Mouse (Mus musculus) myocyte (in vitro differentiated cells): ENCODE results near the gene Spice1.

Source experiments
- POLR2A ChIP-seq: IDR thresholded peaks from one replicate; pipeline ENCODE4 v1.6.1; 2011; ENCODE audit warnings: low read depth, mild to moderate bottlenecking, control low read depth, moderate library complexity; ENCODE audit not compliant: insufficient read length
- SRF ChIP-seq: IDR thresholded peaks from one replicate; pipeline ENCODE4 v1.6.1; 2011; ENCODE audit warnings: low read depth; ENCODE audit not compliant: control insufficient read depth, insufficient read length
- USF1 ChIP-seq: IDR thresholded peaks from one replicate; pipeline ENCODE4 v1.6.1; 2011; ENCODE audit warnings: low read depth, mild to moderate bottlenecking, control low read depth, moderate library complexity

GRCm38 (mm10) chr16:44410176-44410575 lies 63.3 kb downstream of the Spice1 start:
- TF ChIP-seq USF1 (no peak), POLR2A (no peak), SRF (no peak)
